31 mouse cellular contexts compared by ENCODE assay signal in the genomic region with DNA sequence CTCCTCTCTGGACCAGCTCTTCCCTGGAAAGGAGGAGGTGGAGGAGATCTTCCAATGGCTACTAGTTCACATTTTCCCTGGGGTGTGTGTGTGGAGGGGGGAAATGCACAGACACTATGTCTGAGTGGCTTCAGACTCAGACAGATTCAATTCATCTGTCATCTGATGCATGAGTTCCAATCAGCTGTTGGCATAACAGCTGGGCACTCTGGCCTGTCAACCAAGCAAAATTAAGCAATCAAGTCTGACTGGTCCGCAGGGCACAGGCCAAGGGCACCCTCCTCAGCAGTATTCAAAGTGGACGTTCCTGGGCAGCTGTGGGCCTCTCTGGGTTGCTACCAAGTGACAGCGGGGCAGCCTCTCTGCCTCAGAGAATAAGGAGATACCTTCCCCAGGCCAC. TPM values are rescaled to one million over a fixed set of nuclear protein-coding genes. Genes with fewer than 3 reads are reported as not detected.
DNase-seq lines count a peak whose midpoint lies in the region; ATAC-seq and TF ChIP-seq lines count a peak whose summit lies in the region.
"Had no signal": no experiment of that assay in that cellular context is flagged by ENCODE, and none has a peak within 500 bp of the region (broad histone marks: within the 10 kb centered on the region; RNA-seq: fewer than 3 reads in every experiment).

No protein-coding gene starts in this region.

- 60% methylated on average over 3 of the region's 3 CpGs for WGBS in embryonic facial prominence, embryonic 14.5 days
- 86% methylated on average over 3 of the region's 3 CpGs for WGBS in embryonic facial prominence, embryonic 10.5 days
- WGBS in hindbrain, postnatal 0 days: 72% methylated on average over 3 of the region's 3 CpGs
- 74% methylated on average over 3 of the region's 3 CpGs for WGBS in hindbrain, embryonic 10.5 days
- 70% methylated on average over 3 of the region's 3 CpGs for WGBS in embryonic facial prominence, embryonic 15.5 days

- peaks cover 26% of the 10 kb centered on the region for H3K36me3 ChIP-seq in embryonic facial prominence, embryonic 14.5 days (ENCODE audit: control insufficient read depth, insufficient read depth, low read length)
- peaks cover 32% of the 10 kb centered on the region for H3K36me3 ChIP-seq in embryonic facial prominence, embryonic 10.5 days (replicated peaks)
- peaks cover 22% of the 10 kb centered on the region; the same call in 1 of the 2 replicates for H3K36me3 ChIP-seq in hindbrain, postnatal 0 days (ENCODE audit: insufficient read depth, low read length)
- H3K36me3 ChIP-seq in hindbrain, embryonic 10.5 days: peaks cover 34% of the 10 kb centered on the region
- peaks cover 27% of the 10 kb centered on the region; the same call in 1 of the 2 replicates for H3K36me3 ChIP-seq in embryonic facial prominence, embryonic 15.5 days

- H3K4me3 ChIP-seq in embryonic facial prominence, embryonic 14.5 days (ENCODE audit: low read depth, low read length): no peak overlapping the region
- no peak overlapping the region for H3K4me3 ChIP-seq in embryonic facial prominence, embryonic 10.5 days
- no peak overlapping the region for H3K4me3 ChIP-seq in hindbrain, postnatal 0 days (ENCODE audit: low read length)
- H3K4me3 ChIP-seq in hindbrain, embryonic 10.5 days: no peak overlapping the region
- no peak overlapping the region for H3K4me3 ChIP-seq in embryonic facial prominence, embryonic 15.5 days (replicated peaks)
- H3K4me3 ChIP-seq: erythroblast, embryonic 14.5 days; forebrain, embryonic 12.5 days; heart, embryonic 13.5 days; hindbrain, embryonic 15.5 days; limb, embryonic 12.5 days; liver, embryonic 12.5 days; megakaryocyte, embryonic 14.5 days; midbrain, embryonic 13.5 days; neural tube, embryonic 12.5 days; stomach, embryonic 15.5 days had no signal

- DNase-seq in embryonic facial prominence, embryonic 14.5 days (ENCODE audit: low spot score): no peak
- DNase-seq in embryonic facial prominence, embryonic 10.5 days (ENCODE audit: low spot score): no peak
- DNase-seq in hindbrain, postnatal 0 days (ENCODE audit: low spot score): no peak
- DNase-seq in hindbrain, embryonic 10.5 days (ENCODE audit: low spot score): no peak
- peak; percentile 86 for DNase-seq in adrenal gland, adult 2 months
- no peak for DNase-seq in heart, adult 9 months (ENCODE audit: low spot score in 2 of 2)
- no peak for DNase-seq in thymus, postnatal 10 days (ENCODE audit: low spot score in 2 of 2)
- DNase-seq: cerebellum, adult 11-12 months; cerebellum, postnatal 10 days; heart, adult 18-20 months; heart, postnatal 14 days; kidney, adult 9 months; kidney, postnatal 25 days; lung, adult 2 months; lung, postnatal 36 days; right cerebral cortex, adult 18-20 months; right cerebral cortex, postnatal 4 days; thymus, postnatal 4 days had no signal

- H3K27me3 ChIP-seq in embryonic facial prominence, embryonic 14.5 days (replicated peaks; ENCODE audit: control insufficient read depth, insufficient read depth, low read length): no peaks in the 10 kb centered on the region
- H3K27me3 ChIP-seq in embryonic facial prominence, embryonic 10.5 days (replicated peaks; ENCODE audit: low read depth, poor library complexity, severe bottlenecking): no peaks in the 10 kb centered on the region
- H3K27me3 ChIP-seq in hindbrain, postnatal 0 days (ENCODE audit: insufficient read depth, low read length): no peaks in the 10 kb centered on the region
- no peaks in the 10 kb centered on the region for H3K27me3 ChIP-seq in hindbrain, embryonic 10.5 days (ENCODE audit: insufficient read depth, poor library complexity, severe bottlenecking)
- no peaks in the 10 kb centered on the region for H3K27me3 ChIP-seq in embryonic facial prominence, embryonic 15.5 days
- H3K27me3 ChIP-seq: forebrain, embryonic 12.5 days; heart, embryonic 13.5 days; hindbrain, embryonic 15.5 days; limb, embryonic 12.5 days; liver, embryonic 12.5 days; midbrain, embryonic 13.5 days; neural tube, embryonic 12.5 days; stomach, embryonic 15.5 days had no signal

- H3K9me3 ChIP-seq in embryonic facial prominence, embryonic 14.5 days (ENCODE audit: control insufficient read depth, low read length): no peaks in the 10 kb centered on the region
- H3K9me3 ChIP-seq in embryonic facial prominence, embryonic 10.5 days: no peaks in the 10 kb centered on the region
- no peaks in the 10 kb centered on the region for H3K9me3 ChIP-seq in hindbrain, postnatal 0 days (ENCODE audit: low read length)
- no peaks in the 10 kb centered on the region for H3K9me3 ChIP-seq in hindbrain, embryonic 10.5 days
- H3K9me3 ChIP-seq in embryonic facial prominence, embryonic 15.5 days (replicated peaks): no peaks in the 10 kb centered on the region
- H3K9me3 ChIP-seq: forebrain, embryonic 12.5 days; heart, embryonic 13.5 days; hindbrain, embryonic 15.5 days; limb, embryonic 12.5 days; liver, embryonic 12.5 days; megakaryocyte, embryonic 14.5 days; midbrain, embryonic 13.5 days; neural tube, embryonic 12.5 days; stomach, embryonic 15.5 days had no signal

- no peak overlapping the region for H3K9ac ChIP-seq in embryonic facial prominence, embryonic 14.5 days (ENCODE audit: low read depth, low read length)
- no peak overlapping the region for H3K9ac ChIP-seq in hindbrain, postnatal 0 days (replicated peaks; ENCODE audit: low read length)
- no peak overlapping the region for H3K9ac ChIP-seq in embryonic facial prominence, embryonic 15.5 days
- H3K9ac ChIP-seq: forebrain, embryonic 12.5 days; heart, embryonic 13.5 days; hindbrain, embryonic 15.5 days; limb, embryonic 12.5 days; liver, embryonic 12.5 days; midbrain, embryonic 13.5 days; neural tube, embryonic 12.5 days; stomach, embryonic 15.5 days had no signal

- peak; percentile 66; the same call in 1 of the 2 replicates for ATAC-seq in embryonic facial prominence, embryonic 14.5 days (ENCODE audit: low read depth)
- 0 out of 2 replicates have a peak, but pooled peaks have one; percentile 28 for ATAC-seq in hindbrain, postnatal 0 days
- ATAC-seq in embryonic facial prominence, embryonic 15.5 days (ENCODE audit: insufficient number of reproducible peaks, low FRiP score, low TSS enrichment, low read depth): 0 out of 2 replicates have a peak, but pooled peaks have one; percentile 13
- ATAC-seq: CD4-positive, CD25-positive, alpha-beta regulatory T cell, adult 4 months; intestine, embryonic 16.5 days; liver, embryonic 12.5 days; midbrain, embryonic 13.5 days had no signal

- TF ChIP-seq CTCF in hindbrain, postnatal 0 days (IDR thresholded peaks at IDR 0.05; ENCODE audit: low read depth): no peak

- H3K4me1 ChIP-seq in embryonic facial prominence, embryonic 14.5 days (ENCODE audit: control insufficient read depth, insufficient read depth, low read length): peaks cover under 1% of the 10 kb centered on the region; the same call in 1 of the 2 replicates
- H3K4me1 ChIP-seq in embryonic facial prominence, embryonic 10.5 days: peaks cover 2% of the 10 kb centered on the region
- no peaks in the 10 kb centered on the region for H3K4me1 ChIP-seq in hindbrain, postnatal 0 days (ENCODE audit: insufficient read depth, low read length)
- peaks cover under 1% of the 10 kb centered on the region for H3K4me1 ChIP-seq in hindbrain, embryonic 10.5 days (replicated peaks)
- H3K4me1 ChIP-seq in embryonic facial prominence, embryonic 15.5 days: peaks cover under 1% of the 10 kb centered on the region
- H3K4me1 ChIP-seq: midbrain, embryonic 13.5 days; neural tube, embryonic 12.5 days had no signal

- no peak overlapping the region for H3K27ac ChIP-seq in embryonic facial prominence, embryonic 14.5 days (replicated peaks; ENCODE audit: low read depth, low read length)
- H3K27ac ChIP-seq in embryonic facial prominence, embryonic 10.5 days (replicated peaks): no peak overlapping the region
- H3K27ac ChIP-seq in hindbrain, postnatal 0 days: no peak overlapping the region
- H3K27ac ChIP-seq in hindbrain, embryonic 10.5 days: no peak overlapping the region
- H3K27ac ChIP-seq in embryonic facial prominence, embryonic 15.5 days (replicated peaks): no peak overlapping the region
- H3K27ac ChIP-seq: forebrain, embryonic 12.5 days; heart, embryonic 13.5 days; hindbrain, embryonic 15.5 days; limb, embryonic 12.5 days; liver, embryonic 12.5 days; midbrain, embryonic 13.5 days; neural tube, embryonic 12.5 days; stomach, embryonic 15.5 days had no signal

- no peak overlapping the region for H3K4me2 ChIP-seq in embryonic facial prominence, embryonic 14.5 days (ENCODE audit: low read depth, low read length)
- no peak overlapping the region for H3K4me2 ChIP-seq in hindbrain, postnatal 0 days (ENCODE audit: low read depth, low read length)
- no peak overlapping the region for H3K4me2 ChIP-seq in embryonic facial prominence, embryonic 15.5 days (replicated peaks)
- H3K4me2 ChIP-seq: forebrain, embryonic 12.5 days; heart, embryonic 13.5 days; hindbrain, embryonic 15.5 days; limb, embryonic 12.5 days; liver, embryonic 12.5 days; midbrain, embryonic 13.5 days; neural tube, embryonic 12.5 days; stomach, embryonic 15.5 days had no signal

RNA-seq across cellular contexts. Expression of a gene that starts 5.6 kb away (rescaled TPM):
- 45.5 and 46.4 TPM in 2 replicates for polyA plus RNA-seq in embryonic facial prominence, embryonic 14.5 days (2014; fragmentation: Nextera tagmentation; extraction: Ambion mirVana)
- 24.2 and 24.4 TPM in 2 replicates for polyA plus RNA-seq in embryonic facial prominence, embryonic 10.5 days (2016; fragmentation: Nextera tagmentation; extraction: Ambion mirVana)
- total RNA-seq in hindbrain, postnatal 0 days (2014; rRNA removed): 100 and 106 TPM in 2 replicates
- 27.0 and 30.2 TPM in 2 replicates for polyA plus RNA-seq in hindbrain, postnatal 0 days (2015; fragmentation: Nextera tagmentation; extraction: Ambion mirVana)
- 20.1 and 22.2 TPM in 2 replicates for polyA plus RNA-seq in hindbrain, embryonic 10.5 days (2016; fragmentation: Nextera tagmentation; extraction: Ambion mirVana)
- total RNA-seq in adrenal gland, adult 2 months (2021): 10 to 100 TPM; 34.1 to 56.7 TPM
- polyA plus RNA-seq in adrenal gland, adult 2 months (2012; rRNA removed): 37.6 and 49.4 TPM in 2 replicates
- polyA plus RNA-seq in embryonic facial prominence, embryonic 15.5 days (2015; fragmentation: Nextera tagmentation; extraction: Ambion mirVana): 37.3 and 38.6 TPM in 2 replicates

RNA-seq across cellular contexts. Expression of a gene that starts 53.0 kb away (rescaled TPM):
- 47.9 and 49.4 TPM in 2 replicates for polyA plus RNA-seq in embryonic facial prominence, embryonic 14.5 days (2014; fragmentation: Nextera tagmentation; extraction: Ambion mirVana)
- polyA plus RNA-seq in embryonic facial prominence, embryonic 10.5 days (2016; fragmentation: Nextera tagmentation; extraction: Ambion mirVana): 47.0 and 48.7 TPM in 2 replicates
- 63.1 and 64.2 TPM in 2 replicates for total RNA-seq in hindbrain, postnatal 0 days (2014; rRNA removed)
- 57.5 and 58.6 TPM in 2 replicates for polyA plus RNA-seq in hindbrain, postnatal 0 days (2015; fragmentation: Nextera tagmentation; extraction: Ambion mirVana)
- 49.2 and 49.7 TPM in 2 replicates for polyA plus RNA-seq in hindbrain, embryonic 10.5 days (2016; fragmentation: Nextera tagmentation; extraction: Ambion mirVana)
- total RNA-seq in adrenal gland, adult 2 months (2021): 10 to 100 TPM; 36.4 to 43.3 TPM
- polyA plus RNA-seq in adrenal gland, adult 2 months (2012; rRNA removed): 14.6 and 16.6 TPM in 2 replicates
- polyA plus RNA-seq in embryonic facial prominence, embryonic 15.5 days (2015; fragmentation: Nextera tagmentation; extraction: Ambion mirVana): 39.7 and 41.2 TPM in 2 replicates

RNA-seq across cellular contexts. Expression of a gene that starts 53.1 kb away (rescaled TPM):
- 16.1 and 20.0 TPM in 2 replicates for polyA plus RNA-seq in embryonic facial prominence, embryonic 14.5 days (2014; fragmentation: Nextera tagmentation; extraction: Ambion mirVana)
- 31.5 and 33.5 TPM in 2 replicates for polyA plus RNA-seq in embryonic facial prominence, embryonic 10.5 days (2016; fragmentation: Nextera tagmentation; extraction: Ambion mirVana)
- total RNA-seq in hindbrain, postnatal 0 days (2014; rRNA removed): 11.1 and 17.5 TPM in 2 replicates
- polyA plus RNA-seq in hindbrain, postnatal 0 days (2015; fragmentation: Nextera tagmentation; extraction: Ambion mirVana): 31.5 and 33.5 TPM in 2 replicates
- polyA plus RNA-seq in hindbrain, embryonic 10.5 days (2016; fragmentation: Nextera tagmentation; extraction: Ambion mirVana): 34.3 and 38.1 TPM in 2 replicates
- 10 to 100 TPM in 1 of 2 experiments, 1 to 10 TPM in 1; 9.2 to 10.7 TPM for total RNA-seq in adrenal gland, adult 2 months (2021)
- 12.8 and 13.9 TPM in 2 replicates for polyA plus RNA-seq in adrenal gland, adult 2 months (2012; rRNA removed)
- polyA plus RNA-seq in embryonic facial prominence, embryonic 15.5 days (2015; fragmentation: Nextera tagmentation; extraction: Ambion mirVana): 19.4 and 21.6 TPM in 2 replicates

Comparison
In these comparisons a context has a peak if more than half of its experiments do, and no peak if none do; other contexts are left out.
1. ATAC-seq: peak in every context shown above with its lines; median percentile 66 in embryonic facial prominence, embryonic 14.5 days; 28 in hindbrain, postnatal 0 days; 13 in embryonic facial prominence, embryonic 15.5 days.